Mouse (Mus musculus) left cerebral cortex, postnatal 4 days (tissue): ENCODE data around the gene Cabin1. TPM values are rescaled to one million over a fixed set of nuclear protein-coding genes. Genes with fewer than 3 reads are reported as not detected.
"Not testable (repeated sequence)": the region's sequence is repeated elsewhere in the genome, so short reads cannot be mapped to it uniquely, and the experiment has no call there.

ENCODE experiments used
- DNase-seq: peaks from one replicate; pipeline ENCODE4 v3.0.0-alpha.2; 2022
- intact Hi-C: fragments of 180-260 bp; cut with DNase I; formaldehyde crosslinking; loops from one replicate; pipeline ENCODE4 v1.15.1; 2025
- total RNA-seq, 2 experiments: library from RNA; stranded (reverse); gene quantifications; 2 replicates each; pipeline ENCODE4 v1.2.3; 2021

Cabin1 gene
- total RNA-seq, 2 experiments from 2014 or later: 93.1 to 101 TPM

DNA sequence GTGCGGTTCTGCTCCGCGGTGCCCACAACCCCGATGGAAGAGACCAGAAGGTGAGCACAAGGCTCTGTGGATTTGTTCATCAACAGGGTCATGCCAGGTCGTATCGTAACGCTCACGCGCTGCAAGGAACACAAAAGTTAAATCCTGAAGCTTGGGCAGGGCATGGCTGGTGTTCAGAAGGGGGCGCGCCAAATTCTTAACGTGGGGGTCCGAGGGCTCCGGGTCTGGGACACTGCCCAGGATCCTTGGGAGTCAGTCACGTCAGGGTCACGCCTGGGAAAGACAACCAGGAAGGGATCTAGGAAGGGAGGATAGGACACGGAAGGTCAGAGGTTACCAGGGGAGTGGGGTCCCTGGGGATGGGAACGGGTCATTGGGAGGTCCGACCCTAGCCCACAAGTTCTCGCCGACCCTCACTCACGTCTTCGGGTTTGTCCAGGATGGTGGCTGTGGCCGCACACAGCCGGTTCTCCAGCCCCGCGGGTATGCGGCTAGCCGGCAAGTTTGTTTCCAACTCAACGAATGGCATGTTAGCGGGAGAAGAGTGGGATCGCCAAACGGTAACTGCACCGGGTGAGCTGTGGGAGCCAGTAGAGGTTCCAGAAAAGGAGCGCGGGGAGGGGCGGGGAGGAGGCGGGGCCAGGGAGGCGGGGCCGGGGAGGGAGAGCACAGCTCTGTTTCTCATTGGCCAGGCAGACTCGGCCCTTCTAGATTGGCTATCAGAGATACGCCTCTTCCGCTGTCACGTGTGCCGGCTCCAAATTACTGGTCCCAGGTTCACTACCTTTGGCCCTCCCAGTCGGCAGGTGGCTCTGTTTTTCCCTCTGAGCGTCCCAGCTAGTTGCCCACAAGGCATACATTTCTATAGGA lies 8.9 kb upstream of the Cabin1 start, which contains the start of gene Ddt:
Gene Ddt, minus strand, starts transcription at position 620 of the 870 bp plus-strand sequence.
- peak; percentile 90 for DNase-seq
- intact Hi-C loops: loop anchor here (10.0 kb wide), 1 partner anchor 62 kb away; the partner anchor contains the start of gene Gstt2

DNA sequence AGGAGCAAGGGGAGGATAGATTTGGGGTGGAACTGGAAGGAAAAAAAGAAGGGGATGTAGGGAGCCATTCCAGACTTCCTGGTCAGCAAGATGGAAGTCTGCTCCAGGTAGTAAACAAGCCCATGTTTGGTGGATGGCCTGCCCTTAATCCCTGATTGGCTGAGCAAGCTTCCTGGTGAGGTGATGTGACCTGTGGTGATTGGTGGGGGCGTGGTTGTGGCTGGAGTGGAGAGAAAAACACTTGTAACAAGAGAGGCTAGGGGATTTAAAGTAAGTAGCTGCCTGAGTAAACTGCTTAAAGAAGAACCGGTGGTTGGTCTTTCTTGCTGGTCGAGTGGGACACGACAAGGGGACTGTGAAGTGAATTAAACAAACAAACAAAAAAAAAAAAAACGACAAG lies 3.6 kb upstream of the Cabin1 start:
- intact Hi-C loops: not testable (repeated sequence)

DNA sequence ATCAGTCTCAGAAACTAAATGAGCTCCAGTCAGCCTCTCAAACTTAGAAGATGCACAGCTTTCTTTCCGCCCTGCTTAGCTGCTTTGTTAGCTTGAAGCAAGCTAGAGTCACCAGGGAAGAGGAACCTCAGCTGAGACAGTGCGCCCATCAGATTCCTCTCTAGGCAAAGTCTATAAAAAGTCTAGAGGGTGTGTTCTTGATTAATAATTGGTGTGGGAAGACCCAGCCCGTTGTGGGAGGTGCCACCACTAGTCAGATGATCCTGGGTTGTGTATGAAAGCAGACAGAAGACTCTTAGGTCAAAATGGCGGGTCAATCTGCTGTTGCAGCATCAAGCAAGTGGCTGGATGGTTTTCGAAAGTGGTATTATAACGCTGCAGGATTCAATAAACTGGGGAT lies 2.7 kb upstream of the Cabin1 start:
- intact Hi-C loops: no loop called here
- DNase-seq: no peak

More for the DNA sequence above, 3.6 kb upstream of the Cabin1 start:
- not testable (repeated sequence) for DNase-seq

DNA sequence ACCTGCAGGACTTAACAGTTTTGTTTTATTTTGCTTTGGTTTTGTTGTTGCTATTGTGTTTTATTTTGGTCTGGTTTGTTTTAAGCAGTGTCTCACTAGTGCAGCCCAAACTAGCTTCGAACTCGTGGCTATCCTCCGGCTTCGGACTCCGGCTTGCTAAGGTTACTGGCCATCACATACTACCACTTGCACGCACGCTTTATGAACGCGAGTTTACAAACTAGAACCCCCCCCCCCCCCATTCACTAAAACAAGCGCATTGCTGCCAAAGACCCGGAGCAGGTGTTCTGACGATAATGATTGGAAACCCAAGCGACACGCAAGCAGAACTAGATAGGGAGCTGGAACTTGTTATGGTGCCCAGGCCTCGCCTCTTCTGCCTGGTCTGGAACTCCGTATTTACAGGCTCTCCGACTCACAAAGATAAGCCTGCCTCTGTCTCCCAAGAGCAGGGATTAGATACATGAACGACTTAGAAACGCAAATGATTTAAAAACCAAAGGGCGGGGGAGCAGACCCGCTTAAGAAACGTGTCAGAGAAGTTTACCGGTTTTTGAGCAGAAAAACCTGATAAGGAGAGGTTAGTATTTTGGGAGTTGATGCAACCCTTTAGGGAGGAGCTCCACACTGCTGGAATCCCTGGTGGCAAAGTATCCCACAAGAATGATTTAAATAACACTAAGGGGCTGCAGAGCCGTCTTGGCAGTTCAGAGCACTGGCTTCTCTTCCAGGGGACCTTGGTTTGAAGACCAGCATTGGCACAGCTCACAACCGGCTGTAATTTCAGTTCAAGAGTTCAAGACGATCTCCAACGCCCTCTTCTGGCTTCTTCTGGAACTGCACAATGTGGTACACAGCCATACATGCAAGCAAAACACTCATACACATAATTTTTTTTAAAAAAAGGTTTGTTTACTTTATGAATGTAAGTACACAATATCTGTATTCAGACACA lies 655 bp upstream of the Cabin1 start:
- peak; percentile 77 for DNase-seq
- intact Hi-C loops: no loop called here

DNA sequence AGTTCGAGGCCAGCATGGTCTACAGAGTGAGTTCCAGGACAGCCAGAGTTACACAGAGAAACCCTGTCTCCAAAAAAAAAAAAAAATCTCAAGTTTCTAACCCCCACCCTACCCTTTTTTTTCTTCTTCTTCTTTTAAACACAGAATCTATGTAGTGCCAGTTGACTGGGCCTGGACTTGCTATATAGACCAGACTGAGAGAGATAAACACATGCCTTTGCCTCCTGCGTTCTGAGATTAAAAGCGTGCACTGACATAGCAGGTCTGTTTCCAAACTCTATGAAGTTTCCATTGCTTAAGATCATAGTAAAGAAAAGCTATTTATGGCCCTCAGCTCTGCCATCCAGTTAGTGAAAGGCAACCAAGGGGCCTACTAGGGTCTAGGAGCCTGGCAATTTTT lies 1.7 kb downstream of the Cabin1 start:
- intact Hi-C loops: no loop called here
- no peak for DNase-seq

DNA sequence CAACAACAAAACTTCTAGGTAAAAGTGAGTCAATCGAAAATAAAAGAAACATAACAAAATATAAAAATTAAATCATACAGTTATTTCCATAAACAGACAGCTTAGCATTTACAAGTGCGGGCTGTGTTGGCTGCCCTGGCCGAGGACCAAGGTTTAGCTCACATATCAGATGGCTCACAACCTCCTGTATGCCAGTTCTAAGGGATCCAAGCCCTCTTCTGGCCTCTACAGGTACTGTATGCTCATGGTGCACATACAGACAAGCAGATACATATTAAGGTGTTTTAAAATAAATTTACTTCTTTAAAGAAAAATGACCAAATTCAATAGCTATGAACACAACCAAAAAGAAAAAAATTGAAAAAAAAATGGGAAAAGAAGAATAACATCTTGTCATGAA lies 3.8 kb downstream of the Cabin1 start:
- intact Hi-C loops: no loop called here
- DNase-seq: no peak

DNA sequence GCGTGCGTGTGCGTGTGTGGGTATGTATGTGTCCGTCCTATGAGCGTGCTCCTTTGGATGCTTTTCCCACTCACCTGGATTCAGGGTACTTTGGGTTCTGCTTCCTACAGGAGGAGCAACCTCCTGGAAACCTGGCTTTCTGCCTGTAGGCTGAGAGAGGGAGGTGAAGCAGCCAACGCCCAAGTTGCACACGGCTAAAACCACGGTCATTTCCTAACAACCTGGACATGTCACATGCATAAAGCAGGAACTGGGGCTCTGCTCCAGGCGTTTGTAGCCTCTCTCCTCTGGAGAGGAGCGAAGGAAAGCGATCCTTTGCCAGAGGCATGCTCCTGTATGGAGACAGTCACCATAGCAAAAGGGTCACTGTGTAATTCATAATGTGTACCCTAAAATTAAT lies 7.4 kb downstream of the Cabin1 start:
- intact Hi-C loops: no loop called here
- no peak for DNase-seq

DNA sequence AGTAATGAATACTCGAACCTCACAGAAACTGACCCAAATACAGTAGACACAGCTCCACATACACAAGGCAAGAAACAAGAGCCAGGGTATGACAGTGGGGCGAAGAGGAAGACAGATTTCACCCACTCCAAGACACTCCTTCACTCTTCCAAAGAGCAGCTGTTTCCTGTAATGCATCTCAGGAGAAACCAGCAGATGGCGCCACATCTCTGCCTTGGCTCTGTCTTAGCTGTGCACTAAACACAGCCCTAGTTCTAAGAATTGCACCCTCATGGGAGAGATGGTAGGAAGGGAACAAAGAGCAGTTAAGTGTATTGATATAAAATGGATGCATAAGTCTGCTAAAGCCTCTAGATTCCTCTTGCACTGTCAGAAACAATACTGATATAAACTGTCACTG lies 20.1 kb downstream of the Cabin1 start:
- DNase-seq: peak; percentile 84
- intact Hi-C loops: loop anchor here (5.0 kb wide), 1 partner anchor 108 kb away; no protein-coding TSS in a partner anchor

DNA sequence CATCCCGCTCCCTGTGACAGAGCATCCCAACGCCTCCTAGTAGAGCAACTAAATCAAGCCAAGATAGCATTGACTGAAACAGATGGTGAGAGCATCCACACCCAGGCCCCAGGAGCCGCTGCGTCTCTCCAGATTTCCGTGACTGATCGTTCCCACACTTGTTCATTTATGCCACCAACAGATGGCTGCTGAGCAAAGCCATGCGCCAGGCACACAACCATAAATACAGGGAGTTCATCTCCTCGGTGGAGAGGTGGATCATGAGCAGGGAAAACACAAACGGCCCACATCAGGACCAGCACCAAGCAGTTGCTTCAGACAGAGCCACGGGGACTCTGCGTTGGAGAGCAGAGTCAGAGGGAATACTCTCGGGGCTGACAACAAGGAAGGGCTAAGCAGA lies 20.8 kb downstream of the Cabin1 start:
- DNase-seq: no peak
- intact Hi-C loops: loop anchor here (5.0 kb wide), 1 partner anchor 109 kb away; no protein-coding TSS in a partner anchor

DNA sequence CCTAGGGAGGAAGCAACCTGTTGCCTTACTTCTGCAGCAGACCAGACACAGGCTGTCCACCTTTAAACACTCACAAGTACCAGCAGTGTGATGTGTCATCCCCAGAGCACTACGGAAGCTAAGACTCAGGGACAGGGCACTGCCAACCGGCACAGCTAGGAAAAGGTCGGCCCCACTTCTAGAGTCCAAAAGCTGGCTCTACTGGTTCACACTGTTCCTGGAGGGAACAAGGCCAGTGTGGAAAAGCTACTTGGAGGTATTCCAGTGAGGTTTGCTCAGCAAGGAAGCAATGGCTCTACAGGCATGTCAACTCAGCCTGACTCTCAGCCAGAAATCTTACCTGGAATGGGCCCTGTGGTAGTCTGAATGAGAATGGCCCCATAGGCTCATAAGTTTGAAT lies 23.3 kb downstream of the Cabin1 start:
- DNase-seq: no peak

DNA sequence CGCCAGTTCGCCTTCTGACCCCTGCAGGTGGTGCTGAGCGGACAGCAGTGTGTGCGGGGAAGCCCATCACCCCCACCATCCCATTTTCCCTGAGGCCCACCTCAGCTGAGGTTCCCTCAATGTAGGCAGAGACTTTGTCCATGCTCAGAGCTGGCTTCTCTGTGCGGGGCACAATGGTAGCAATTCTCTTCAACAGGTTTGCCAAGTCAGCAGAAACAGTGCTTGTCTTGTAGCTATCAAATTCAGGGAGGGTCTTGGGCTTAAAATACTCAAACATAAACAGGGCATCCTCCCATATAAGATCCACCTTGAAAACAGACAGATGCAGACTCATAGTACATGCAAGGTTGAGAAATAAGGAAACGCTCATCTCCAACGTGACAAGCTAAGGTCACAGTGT lies 38.7 kb downstream of the Cabin1 start:
- no peak for DNase-seq

More for the DNA sequence above, 23.3 kb downstream of the Cabin1 start:
- intact Hi-C loops: loop anchor here (5.0 kb wide), 1 partner anchor 111 kb away; no protein-coding TSS in a partner anchor

DNA sequence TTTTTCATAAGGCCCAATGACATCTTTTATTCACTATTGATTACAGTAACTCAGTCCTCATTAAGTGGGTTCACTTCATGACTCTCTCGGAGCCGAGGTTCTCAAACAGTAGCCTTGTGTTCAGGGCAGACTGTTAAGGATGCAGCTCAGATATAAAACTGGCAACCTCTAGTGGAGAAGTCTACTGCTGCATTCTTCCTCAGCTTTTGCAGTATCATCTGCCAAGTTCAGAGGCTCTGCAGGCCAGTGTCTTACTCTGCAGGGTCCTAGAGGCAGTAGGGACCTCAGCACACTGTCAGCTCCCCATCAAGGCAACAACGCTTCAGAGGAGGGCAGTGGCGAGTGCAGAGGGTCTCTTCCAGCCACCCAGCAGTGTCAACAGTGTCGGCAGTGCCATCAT lies 43.9 kb downstream of the Cabin1 start:
- intact Hi-C loops: no loop called here
- DNase-seq: peak; percentile 22

More for the DNA sequence above, 38.7 kb downstream of the Cabin1 start:
- intact Hi-C loops: no loop called here

DNA sequence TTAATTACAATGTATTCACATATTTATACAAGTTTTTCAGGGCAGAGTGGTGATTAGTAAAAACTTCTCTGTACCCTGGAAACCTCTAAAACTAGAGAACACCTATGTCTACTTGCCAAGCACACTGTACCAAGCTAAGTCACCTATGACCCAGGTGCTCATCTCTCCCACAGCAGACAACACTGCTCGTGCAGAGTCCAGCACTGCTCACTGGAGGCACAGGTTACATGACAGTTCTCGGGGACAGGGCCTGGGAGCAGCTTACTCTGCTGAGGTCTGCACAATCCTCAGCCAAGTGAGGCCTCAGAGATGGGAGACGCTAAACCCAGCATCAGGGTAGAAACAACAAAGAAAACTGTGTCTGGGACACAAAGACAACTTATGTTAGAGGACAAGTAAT lies 49.3 kb downstream of the Cabin1 start:
- intact Hi-C loops: loop anchor here (5.0 kb wide), 1 partner anchor 77 kb away; no protein-coding TSS in a partner anchor
- DNase-seq: no peak

DNA sequence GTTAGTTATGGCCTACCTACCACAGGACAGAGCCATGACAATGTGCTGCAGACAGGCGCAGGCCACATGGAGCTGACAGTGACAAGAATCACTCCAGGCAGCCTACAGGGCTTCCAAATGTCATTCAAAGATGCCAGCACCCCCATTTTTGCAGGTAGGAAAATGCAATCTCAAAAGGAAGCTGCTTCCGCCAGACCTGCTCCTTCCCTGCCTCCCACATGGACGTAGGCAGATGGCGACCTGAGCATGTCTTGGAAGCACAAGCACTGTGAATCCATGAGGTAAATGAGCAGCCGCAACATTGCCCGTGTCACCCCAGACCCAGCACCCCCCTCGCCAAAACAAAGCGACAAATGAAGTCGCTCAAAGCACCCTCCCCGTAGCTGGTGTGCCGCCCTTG lies 51.1 kb downstream of the Cabin1 start:
- intact Hi-C loops: loop anchor here (5.0 kb wide), 1 partner anchor 76 kb away; no protein-coding TSS in a partner anchor

DNA sequence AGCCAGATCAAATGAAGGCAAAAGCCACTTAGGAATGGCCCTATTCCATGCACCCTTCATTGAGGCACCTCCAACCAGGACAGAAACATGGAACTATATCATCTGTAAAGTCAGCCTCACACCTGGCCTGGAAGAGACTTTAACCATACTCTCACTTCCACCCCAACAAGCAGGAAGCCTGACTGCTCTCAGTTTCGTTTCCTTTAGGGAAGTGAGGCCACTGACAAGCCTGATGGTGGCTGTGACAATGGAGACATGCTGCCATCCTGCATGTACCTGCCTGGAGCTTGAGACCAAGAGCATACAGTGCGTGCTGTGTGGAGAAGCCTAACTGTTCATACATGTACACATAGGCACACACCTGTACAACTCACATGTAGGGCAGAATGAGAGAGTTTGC lies 53.9 kb downstream of the Cabin1 start:
- no peak for DNase-seq
- intact Hi-C loops: loop anchor here (5.0 kb wide), 1 partner anchor 73 kb away; no protein-coding TSS in a partner anchor

More for the DNA sequence above, 51.1 kb downstream of the Cabin1 start:
- no peak for DNase-seq

DNA sequence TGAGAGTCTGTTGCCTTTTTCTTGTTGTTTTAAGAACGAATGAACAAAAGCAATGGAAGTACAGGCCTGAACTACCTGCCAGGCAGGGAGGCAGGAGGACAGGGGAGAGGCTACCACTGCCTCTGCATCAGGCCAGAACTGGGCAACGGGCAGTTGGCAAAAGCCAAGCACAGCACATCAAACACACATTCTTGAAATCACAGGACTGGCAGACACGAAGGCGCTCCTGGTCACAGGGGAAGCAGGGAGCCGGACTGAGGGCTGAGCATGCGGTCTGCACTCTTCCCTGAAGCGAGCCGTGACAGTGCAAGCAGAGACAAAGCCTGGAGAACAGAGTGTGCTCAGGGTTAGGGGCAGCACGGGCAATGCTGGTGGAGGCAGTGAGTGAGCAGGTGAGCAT lies 54.9 kb downstream of the Cabin1 start:
- DNase-seq: no peak

DNA sequence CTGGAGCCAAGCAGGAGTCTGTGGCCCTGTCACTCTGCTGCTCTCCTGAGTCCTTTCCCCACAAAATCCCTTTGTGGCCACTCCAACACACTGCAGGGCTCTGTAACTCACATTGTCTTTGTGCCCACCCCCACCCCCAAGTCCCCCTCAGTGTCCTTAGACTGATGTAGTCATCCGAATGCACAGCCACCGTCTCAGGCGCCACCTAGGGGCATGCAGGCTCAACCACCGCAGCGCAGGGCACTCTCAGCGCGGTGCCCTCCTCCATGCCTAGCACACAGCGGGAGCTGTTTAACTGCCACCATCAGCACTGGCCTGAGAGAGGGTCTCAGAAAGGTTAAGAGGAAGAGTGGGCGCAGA lies 55.5 kb downstream of the Cabin1 start:
- DNase-seq: peak; percentile 51
- intact Hi-C loops: loop anchor here (10.0 kb wide), 1 partner anchor 124 kb away; the partner anchor contains the start of gene Ggt5

More for the DNA sequence above, 54.9 kb downstream of the Cabin1 start:
- intact Hi-C loops: loop anchor here (10.0 kb wide), 1 partner anchor 124 kb away; the partner anchor contains the start of gene Ggt5

DNA sequence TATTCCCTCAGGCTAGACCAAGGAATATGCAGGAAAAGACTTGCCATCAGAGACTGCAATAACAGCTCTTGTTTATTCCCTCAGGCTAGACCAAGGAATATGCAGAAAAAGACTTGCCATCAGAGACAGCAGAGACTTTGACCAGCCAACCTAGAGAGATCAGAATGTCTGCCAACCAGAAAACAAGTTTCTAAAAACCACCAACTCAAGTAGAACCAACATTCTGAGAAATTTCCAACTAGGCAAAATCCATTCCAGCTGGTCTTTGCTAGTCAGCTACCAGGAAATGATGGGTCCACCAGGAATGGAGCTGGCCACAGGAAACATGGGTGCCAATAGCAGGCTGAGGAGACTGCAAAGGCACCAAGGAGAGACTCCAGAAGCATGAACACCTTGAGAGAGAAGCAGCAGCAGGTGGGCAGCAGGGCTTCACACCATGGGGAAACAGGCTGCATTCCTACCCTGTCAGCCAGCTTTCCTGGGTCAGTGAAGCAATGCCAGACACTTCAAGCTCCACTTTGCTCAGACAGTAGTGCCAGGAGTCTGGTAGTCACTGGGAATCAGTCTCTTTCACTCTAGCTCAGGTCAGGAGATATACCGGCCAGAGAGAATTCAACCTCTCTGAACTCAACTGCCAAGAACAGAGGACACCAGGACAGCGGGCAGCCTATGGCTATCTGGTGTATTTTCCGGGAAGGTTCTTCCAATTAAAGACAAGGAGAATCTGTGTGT lies 56.1 kb downstream of the Cabin1 start:
- intact Hi-C loops: loop anchor here (10.0 kb wide), 1 partner anchor 123 kb away; the partner anchor contains the start of gene Ggt5

DNA sequence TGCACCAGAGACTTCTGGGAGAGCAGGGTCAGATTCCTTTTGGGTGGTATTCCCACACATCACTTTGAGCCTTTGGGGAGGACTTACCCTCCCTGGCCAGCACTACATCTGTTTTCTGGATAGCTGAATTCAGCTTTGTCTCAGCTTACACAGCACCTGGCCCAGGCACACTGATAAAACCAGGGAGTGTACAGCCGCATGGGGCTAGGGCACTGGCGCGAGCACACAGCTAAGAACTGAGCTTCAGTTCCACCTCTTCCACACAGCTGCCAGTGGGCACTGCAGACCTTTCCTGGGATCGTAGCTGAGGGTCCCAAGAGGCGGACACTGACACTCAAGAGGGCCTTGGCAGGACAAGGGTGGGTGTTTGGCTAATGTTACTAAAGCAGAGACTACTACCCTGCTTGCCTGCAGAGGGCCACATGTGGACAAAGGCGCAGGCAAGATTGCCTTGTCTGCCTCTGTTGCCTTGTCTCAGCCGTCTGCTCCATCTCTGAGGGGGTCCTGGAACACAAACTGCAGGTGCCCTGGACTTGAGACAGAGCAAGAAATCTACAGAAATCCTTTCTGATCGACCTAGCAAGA lies 57.4 kb downstream of the Cabin1 start:
- intact Hi-C loops: loop anchor here (10.0 kb wide), 1 partner anchor 122 kb away; the partner anchor contains the start of gene Ggt5
- DNase-seq: no peak

More for the DNA sequence above, 56.1 kb downstream of the Cabin1 start:
- no peak for DNase-seq
